Mouse (Mus musculus): ENCODE results near the gene Pole4. TPM values are rescaled to one million over a fixed set of nuclear protein-coding genes. Genes with fewer than 3 reads are reported as not detected.
A peak's percentile ranks its signal among the peaks of the same experiment; 100 is the strongest.

The Pole4 gene
- polyA plus RNA-seq, 1 experiment from 2014 or later: 87.2 TPM

DNA sequence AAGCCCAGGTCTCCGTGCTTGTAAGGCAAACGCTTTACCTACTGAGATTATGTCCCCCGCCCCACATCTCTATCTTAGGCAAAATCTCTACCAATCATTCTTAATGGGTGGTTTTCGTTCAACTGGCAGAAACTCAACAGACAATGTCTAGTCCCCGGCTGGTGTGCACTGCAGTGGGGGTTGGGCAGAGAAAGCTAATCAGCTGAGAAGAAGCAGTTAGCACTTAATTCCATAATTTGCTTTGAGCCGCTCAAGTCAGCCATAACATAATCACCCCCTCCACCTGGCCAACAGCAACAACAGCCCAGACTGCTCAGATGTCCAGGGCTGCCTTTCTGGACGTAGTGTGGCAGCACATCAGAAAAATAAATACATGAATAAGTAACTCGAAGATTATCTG lies 100.4 kb downstream of the Pole4 start:
- ATAC-seq: no peak

DNA sequence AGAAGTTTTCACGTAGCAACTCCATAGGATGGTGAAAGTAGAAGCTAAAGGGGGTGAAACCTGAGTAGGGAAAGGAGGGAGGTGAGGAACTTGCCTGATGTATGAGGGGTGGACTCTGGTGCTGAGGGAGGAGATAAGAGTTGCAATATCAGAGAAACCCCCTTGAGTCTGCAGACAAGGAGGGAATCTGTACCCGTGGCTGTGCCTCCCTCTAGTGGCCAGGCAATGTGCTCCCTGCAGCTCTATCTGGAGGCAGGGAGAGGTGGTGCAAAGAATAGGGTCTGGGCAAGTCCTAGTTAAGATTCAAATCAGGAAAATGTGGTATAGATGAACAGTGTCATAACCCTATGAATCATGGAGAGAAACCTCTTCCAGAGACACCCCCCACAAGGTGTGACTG lies 101.5 kb downstream of the Pole4 start:
- ATAC-seq: peak; percentile 77
- Histone ChIP-seq H3K4me3 (replicated peaks) (no peak overlapping the region), H3K9me3 (no peaks in the 10 kb centered on the region), H3K4me2 (replicated peaks) (no peak overlapping the region), H3K27me3 (no peaks in the 10 kb centered on the region), H3K4me1 (replicated peaks) (0 out of 2 replicates have a peak, but pooled peaks cover 5% of the 10 kb centered on the region), H3K9ac (replicated peaks) (no peak overlapping the region), H3K27ac (no peak overlapping the region), H3K36me3 (no peaks in the 10 kb centered on the region)
- WGBS: 53% methylated on average over 2 of the region's 2 CpGs

More for the DNA sequence above, 100.4 kb downstream of the Pole4 start:
- Histone ChIP-seq H3K4me1 (replicated peaks) (peaks cover 14% of the 10 kb centered on the region), H3K36me3 (no peaks in the 10 kb centered on the region), H3K9me3 (no peaks in the 10 kb centered on the region), H3K9ac (replicated peaks) (no peak overlapping the region), H3K27me3 (no peaks in the 10 kb centered on the region), H3K27ac (no peak overlapping the region), H3K4me3 (replicated peaks) (no peak overlapping the region), H3K4me2 (replicated peaks) (no peak overlapping the region)
- 45% methylated on average over 8 of the region's 8 CpGs for WGBS

DNA sequence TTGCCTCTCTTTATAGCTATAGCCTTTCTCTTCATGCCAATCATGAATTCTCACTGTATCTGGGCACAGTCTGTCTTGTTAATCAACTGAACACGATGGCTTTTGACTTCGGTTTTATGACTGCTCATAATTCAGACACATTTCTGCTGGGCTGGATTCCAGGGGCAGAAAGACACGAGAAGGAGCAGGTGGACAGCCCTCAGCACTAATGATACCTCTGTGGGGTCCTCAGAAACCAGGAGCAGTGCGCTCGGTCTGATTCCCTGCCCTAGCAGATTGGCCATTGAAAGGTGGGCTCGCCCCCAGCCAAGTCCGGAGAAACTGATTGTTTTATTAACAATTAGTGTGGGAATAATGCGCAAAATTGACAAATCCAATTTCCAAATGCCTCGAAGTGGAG lies 101.9 kb downstream of the Pole4 start:
- Histone ChIP-seq H3K36me3 (no peaks in the 10 kb centered on the region), H3K9ac (replicated peaks) (no peak overlapping the region), H3K9me3 (no peaks in the 10 kb centered on the region), H3K4me2 (replicated peaks) (no peak overlapping the region), H3K27ac (no peak overlapping the region), H3K4me1 (replicated peaks) (0 out of 2 replicates have a peak, but pooled peaks cover 5% of the 10 kb centered on the region), H3K4me3 (replicated peaks) (no peak overlapping the region), H3K27me3 (no peaks in the 10 kb centered on the region)
- 89% methylated on average over 9 of the region's 9 CpGs for WGBS
- ATAC-seq: no peak

DNA sequence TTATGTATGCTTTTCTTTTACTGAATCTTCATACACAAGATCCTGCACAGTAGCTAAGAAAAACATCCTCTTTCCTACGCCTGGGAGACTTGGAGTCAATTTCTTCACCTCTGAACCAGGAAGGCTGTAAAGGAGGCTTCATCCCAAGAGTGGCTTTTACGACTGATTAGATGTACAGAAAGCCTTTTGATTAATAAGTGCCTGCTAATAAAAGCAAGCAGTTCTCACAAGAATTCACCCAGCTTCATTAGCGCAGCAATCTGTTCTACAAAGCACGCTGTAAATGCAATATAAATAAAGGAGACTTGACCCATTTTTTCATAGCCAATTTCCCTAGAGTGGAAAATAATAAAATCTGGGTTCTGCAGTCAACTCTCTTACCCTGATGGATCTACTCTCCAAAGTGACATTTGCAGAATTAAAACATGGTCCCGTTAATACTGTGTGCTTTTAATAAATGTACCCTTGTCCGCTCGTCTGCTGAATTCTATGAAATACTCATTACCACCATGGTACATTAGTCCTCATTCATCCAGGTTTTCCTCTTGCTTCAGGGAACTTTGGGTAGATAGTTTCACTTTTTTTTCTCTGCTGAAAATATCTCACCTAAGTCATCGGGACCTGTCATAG lies 109.6 kb downstream of the Pole4 start:
- 72% methylated on average over 8 of the region's 8 CpGs for WGBS
- ATAC-seq: no peak
- H3K9ac ChIP-seq (replicated peaks): no peak overlapping the region
- H3K9me3 ChIP-seq: no peaks in the 10 kb centered on the region
- H3K27ac ChIP-seq: no peak overlapping the region
- no peaks in the 10 kb centered on the region for H3K4me1 ChIP-seq (replicated peaks)
- H3K36me3 ChIP-seq: no peaks in the 10 kb centered on the region
- no peaks in the 10 kb centered on the region for H3K27me3 ChIP-seq
- H3K4me3 ChIP-seq (replicated peaks): no peak overlapping the region
- H3K4me2 ChIP-seq (replicated peaks): no peak overlapping the region

DNA sequence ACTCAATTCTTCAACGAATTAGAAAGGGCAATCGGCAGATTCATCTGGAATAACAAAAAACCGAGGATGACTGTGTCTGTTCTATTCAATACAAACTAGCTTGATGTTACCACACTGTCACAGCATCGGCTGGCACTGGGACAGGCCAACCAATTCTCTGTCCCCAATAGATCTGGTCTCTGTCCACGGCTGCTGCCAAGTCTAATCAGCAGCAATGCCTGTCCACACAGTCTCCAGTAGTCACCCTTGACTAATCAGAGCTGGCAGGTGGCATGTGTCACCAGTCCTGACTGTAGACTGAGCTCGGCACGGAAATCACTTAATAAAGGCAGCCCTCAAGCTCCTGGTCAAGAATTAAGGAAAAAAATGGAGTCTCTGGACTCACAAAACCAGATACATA lies 115.8 kb downstream of the Pole4 start:
- no peaks in the 10 kb centered on the region for H3K4me1 ChIP-seq (replicated peaks)
- 0 out of 2 replicates have a peak, but pooled peaks have one; percentile 37 for ATAC-seq
- no peaks in the 10 kb centered on the region for H3K27me3 ChIP-seq
- no peaks in the 10 kb centered on the region for H3K36me3 ChIP-seq
- no peak overlapping the region for H3K4me2 ChIP-seq (replicated peaks)
- no peak overlapping the region for H3K9ac ChIP-seq (replicated peaks)
- 74% methylated on average over 7 of the region's 7 CpGs for WGBS
- H3K9me3 ChIP-seq: no peaks in the 10 kb centered on the region
- no peak overlapping the region for H3K4me3 ChIP-seq (replicated peaks)
- no peak overlapping the region for H3K27ac ChIP-seq

DNA sequence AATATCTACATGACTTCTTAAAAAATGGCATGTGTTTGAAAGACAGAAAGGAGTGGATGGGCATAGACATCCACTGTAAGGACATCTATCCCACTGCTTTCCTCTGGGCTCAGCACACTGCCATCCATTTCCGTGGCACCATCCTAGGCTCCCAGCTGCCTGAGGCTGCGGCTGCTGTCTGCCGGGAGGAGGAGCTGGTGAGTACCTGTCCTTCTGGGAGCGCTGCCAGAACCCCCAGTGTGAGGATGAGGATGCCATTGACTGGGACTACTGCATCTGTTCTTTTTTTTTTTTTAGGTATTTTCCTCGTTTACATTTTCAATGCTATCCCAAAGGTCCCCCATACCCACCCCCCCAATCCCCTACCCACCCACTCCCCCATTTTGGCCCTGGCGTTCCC lies 119.8 kb downstream of the Pole4 start:
- no peaks in the 10 kb centered on the region for H3K27me3 ChIP-seq
- H3K36me3 ChIP-seq: no peaks in the 10 kb centered on the region
- 64% methylated on average over 6 of the region's 6 CpGs for WGBS
- ATAC-seq: no peak
- no peak overlapping the region for H3K4me3 ChIP-seq (replicated peaks)
- no peak overlapping the region for H3K4me2 ChIP-seq (replicated peaks)
- H3K9me3 ChIP-seq: no peaks in the 10 kb centered on the region
- H3K27ac ChIP-seq: no peak overlapping the region
- no peak overlapping the region for H3K9ac ChIP-seq (replicated peaks)
- H3K4me1 ChIP-seq (replicated peaks): no peaks in the 10 kb centered on the region

DNA sequence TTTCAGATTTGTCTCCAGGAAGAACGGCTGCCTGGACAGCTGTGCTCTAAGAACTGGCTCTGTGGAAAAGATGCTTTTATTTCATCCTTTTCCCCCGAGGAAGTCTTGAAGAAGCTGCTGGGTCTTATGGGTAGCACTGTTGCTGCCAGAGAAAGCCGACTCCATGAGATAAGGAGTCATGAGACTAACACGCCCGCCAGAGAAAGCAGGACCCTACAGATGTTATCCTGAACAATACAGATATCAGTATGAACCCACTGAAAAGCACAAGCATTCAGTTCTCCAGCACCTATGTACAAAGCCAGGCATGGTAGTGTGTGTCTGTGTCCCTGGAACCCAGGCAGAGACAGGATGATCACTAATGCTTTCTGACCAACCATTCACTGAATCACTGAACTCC lies 129.7 kb downstream of the Pole4 start:
- Histone ChIP-seq H3K27ac (no peak overlapping the region), H3K36me3 (no peaks in the 10 kb centered on the region)
- 88% methylated on average over 5 of the region's 5 CpGs for WGBS

More for the DNA sequence above, 129.7 kb downstream of the Pole4 start:
- Histone ChIP-seq H3K27me3 (no peaks in the 10 kb centered on the region), H3K4me1 (replicated peaks) (no peaks in the 10 kb centered on the region), H3K9me3 (no peaks in the 10 kb centered on the region), H3K4me2 (replicated peaks) (no peak overlapping the region), H3K9ac (replicated peaks) (no peak overlapping the region), H3K4me3 (replicated peaks) (no peak overlapping the region)
- no peak for ATAC-seq

Other genes with a start within 250 kb of the Pole4 start
- gene Hk2, start 69.1 kb upstream of the Pole4 start, polyA plus RNA-seq (2015; fragmentation: Nextera tagmentation; extraction: Ambion mirVana): 6.1 and 6.6 TPM in 2 replicates
- gene Sema4f, start 234.4 kb upstream of the Pole4 start, polyA plus RNA-seq (2015; fragmentation: Nextera tagmentation; extraction: Ambion mirVana): 11.0 and 11.6 TPM in 2 replicates
- gene M1ap, start 241.5 kb upstream of the Pole4 start, polyA plus RNA-seq (2015; fragmentation: Nextera tagmentation; extraction: Ambion mirVana): not detected in 2 replicates

Data from midbrain, embryonic 13.5 days (tissue).